Mouse (Mus musculus) lung, postnatal 0 days (tissue): Measurements from ENCODE around the gene Runx2. TPM values are rescaled to one million over a fixed set of nuclear protein-coding genes. Genes with fewer than 3 reads are reported as not detected.
A peak's percentile ranks its signal among the peaks of the same experiment; 100 is the strongest.

Experiments used
- ATAC-seq: fragments of 200-750 bp; cut with Nextera tagmentation; 2 replicates; pipeline ENCODE4 v1.8.0; 2017; ENCODE audit warnings: moderate library complexity
- DNase-seq: peaks from one replicate; pipeline ENCODE4 v3.0.0-alpha.2; 2016; ENCODE audit warnings: low spot score
- H3K27ac ChIP-seq: fragments of 300-500 bp; sonication (generic); 2 replicates; pipeline ENCODE4 v1.5.1; 2014; ENCODE audit warnings: antibody characterized with exemption, mild to moderate bottlenecking, low read length, mixed read lengths
- H3K27me3 ChIP-seq: fragments of 300-500 bp; sonication (generic); replicated peaks from 2 replicates; pipeline ENCODE4 v1.6.1; 2014; ENCODE audit warnings: low read length, mixed read lengths; ENCODE audit not compliant: insufficient read depth
- H3K36me3 ChIP-seq: fragments of 300-500 bp; sonication (generic); 2 replicates; pipeline ENCODE4 v1.6.1; 2014; ENCODE audit warnings: low read length, mixed read lengths; ENCODE audit not compliant: insufficient read depth
- H3K4me1 ChIP-seq: fragments of 300-500 bp; sonication (generic); 2 replicates; pipeline ENCODE4 v1.6.1; 2014; ENCODE audit warnings: antibody characterized with exemption, low read depth, low read length, mixed read lengths; ENCODE audit not compliant: insufficient read depth
- H3K4me2 ChIP-seq: fragments of 300-500 bp; sonication (generic); replicated peaks from 2 replicates; pipeline ENCODE4 v1.6.1; 2014; ENCODE audit warnings: low read depth, mild to moderate bottlenecking, low read length, moderate library complexity, mixed read lengths
- H3K4me3 ChIP-seq: fragments of 300-500 bp; sonication (generic); 2 replicates; pipeline ENCODE4 v1.5.1; 2014; ENCODE audit warnings: low read depth, low read length
- H3K9ac ChIP-seq: fragments of 300-500 bp; sonication (generic); replicated peaks from 2 replicates; pipeline ENCODE4 v1.6.1; 2014; ENCODE audit warnings: low read depth, mild to moderate bottlenecking
- H3K9me3 ChIP-seq: fragments of 300-500 bp; sonication (generic); 2 replicates; pipeline ENCODE4 v1.6.1; 2016; ENCODE audit warnings: low read length, mixed read lengths
- CTCF ChIP-seq: IDR thresholded peaks from 2 replicates; pipeline ENCODE4 v1.5.1; 2016; ENCODE audit warnings: antibody characterized with exemption, mild to moderate bottlenecking
- EP300 ChIP-seq: IDR thresholded peaks from 2 replicates; pipeline ENCODE4 v1.6.1; 2016; ENCODE audit warnings: antibody characterized with exemption, mild to moderate bottlenecking, control low read depth
- WGBS: fragments of 180-500 bp; shearing (Covaris S2); extraction: QIAGEN DNeasy Blood & Tissue Kit; methylation state at CpG from one replicate; pipeline ENCODE4 v1.1.7; 2014; 5-methylcytosine and 5-hydroxymethylcytosine counted together
- polyA plus RNA-seq: library from polyadenylated mRNA; unstranded; fragments of >200 nt; fragmentation: Nextera tagmentation; extraction: Ambion mirVana; gene quantifications from 2 replicates; pipeline ENCODE4 v1.2.1, GENCODE M21; 2015

The Runx2 gene
- polyA plus RNA-seq, 1 experiment from 2014 or later, result 1.1 TPM

GRCm38 (mm10) chr17:44547922-44548321 lies 266.7 kb downstream of the Runx2 start:
- Histone ChIP-seq H3K4me1 (no peaks in the 10 kb centered on the region), H3K36me3 (no peaks in the 10 kb centered on the region), H3K27ac (no peak overlapping the region), H3K27me3 (peaks cover 7% of the 10 kb centered on the region; the same call in 1 of the 2 replicates), H3K9ac (no peak overlapping the region), H3K9me3 (no peaks in the 10 kb centered on the region), H3K4me3 (no peak overlapping the region), H3K4me2 (no peak overlapping the region)
- DNase-seq (no peak), ATAC-seq (no peak)
- WGBS, result 38% methylated on average over 4 of the region's 4 CpGs
- TF ChIP-seq EP300, result no peak
- TF ChIP-seq CTCF, result no peak

- Histone ChIP-seq H3K9ac (no peak overlapping the region), H3K9me3 (no peaks in the 10 kb centered on the region), H3K4me3 (no peak overlapping the region), H3K27me3 (peaks cover 7% of the 10 kb centered on the region; the same call in 1 of the 2 replicates), H3K4me1 (no peaks in the 10 kb centered on the region), H3K36me3 (no peaks in the 10 kb centered on the region), H3K4me2 (no peak overlapping the region), H3K27ac (no peak overlapping the region)
- DNase-seq (no peak), ATAC-seq (no peak)
- TF ChIP-seq CTCF, result no peak
- TF ChIP-seq EP300, result no peak
- WGBS, result 26% methylated on average over 8 of the region's 8 CpGs
Observed at GRCm38 (mm10) chr17:44546801-44547200, 267.8 kb downstream of the Runx2 start.

GRCm38 (mm10) chr17:44545141-44545813 lies 269.3 kb downstream of the Runx2 start:
- no peak overlapping the region for H3K4me3 ChIP-seq
- no peaks in the 10 kb centered on the region for H3K36me3 ChIP-seq
- no peak for DNase-seq
- peaks cover 7% of the 10 kb centered on the region; the same call in 1 of the 2 replicates for H3K27me3 ChIP-seq
- no peaks in the 10 kb centered on the region for H3K9me3 ChIP-seq
- WGBS, result 44% methylated on average over 14 of the region's 14 CpGs
- H3K4me2 ChIP-seq, result peak overlapping the region; percentile 27; the same call in 1 of the 2 replicates
- H3K9ac ChIP-seq, result no peak overlapping the region
- TF ChIP-seq CTCF (no peak), EP300 (no peak)
- H3K4me1 ChIP-seq, result no peaks in the 10 kb centered on the region
- H3K27ac ChIP-seq, result no peak overlapping the region
- ATAC-seq, result no peak

GRCm38 (mm10) chr17:44542706-44543105 lies 271.9 kb downstream of the Runx2 start:
- WGBS, result 67% methylated on average over 3 of the region's 3 CpGs
- Histone ChIP-seq H3K27me3 (peaks cover 7% of the 10 kb centered on the region; the same call in 1 of the 2 replicates), H3K4me2 (no peak overlapping the region)

GRCm38 (mm10) chr17:44540699-44541098 lies 273.9 kb downstream of the Runx2 start:
- Histone ChIP-seq H3K4me2 (no peak overlapping the region), H3K27ac (no peak overlapping the region), H3K36me3 (no peaks in the 10 kb centered on the region), H3K27me3 (no peaks in the 10 kb centered on the region; the same call in 1 of the 2 replicates), H3K4me3 (no peak overlapping the region), H3K4me1 (no peaks in the 10 kb centered on the region), H3K9me3 (no peaks in the 10 kb centered on the region), H3K9ac (no peak overlapping the region)
- TF ChIP-seq CTCF (peak; percentile 34), EP300 (no peak)
- 41% methylated on average over 5 of the region's 5 CpGs for WGBS
- DNase-seq (no peak), ATAC-seq (no peak)

More at GRCm38 (mm10) chr17:44542706-44543105, 271.9 kb downstream of the Runx2 start:
- Histone ChIP-seq H3K27ac (no peak overlapping the region), H3K36me3 (no peaks in the 10 kb centered on the region), H3K4me1 (no peaks in the 10 kb centered on the region), H3K9me3 (no peaks in the 10 kb centered on the region), H3K4me3 (no peak overlapping the region), H3K9ac (no peak overlapping the region)
- no peak for TF ChIP-seq EP300
- no peak for TF ChIP-seq CTCF
- no peak for DNase-seq
- no peak for ATAC-seq

- ATAC-seq (no peak), DNase-seq (no peak)
- H3K36me3 ChIP-seq, result no peaks in the 10 kb centered on the region
- no peak overlapping the region for H3K27ac ChIP-seq
- no peak overlapping the region for H3K9ac ChIP-seq
- H3K27me3 ChIP-seq, result no peaks in the 10 kb centered on the region; the same call in 1 of the 2 replicates
- no peak overlapping the region for H3K4me3 ChIP-seq
- H3K4me1 ChIP-seq, result no peaks in the 10 kb centered on the region
- no peaks in the 10 kb centered on the region for H3K9me3 ChIP-seq
- TF ChIP-seq CTCF, result no peak
- no peak for TF ChIP-seq EP300
- 43% methylated on average over 11 of the region's 11 CpGs for WGBS
- no peak overlapping the region for H3K4me2 ChIP-seq
Observed at GRCm38 (mm10) chr17:44538921-44539320, 275.7 kb downstream of the Runx2 start.
